Mouse (Mus musculus) midbrain, embryonic 11.5 days (tissue): ENCODE results near the gene Crocc2. TPM values are rescaled to one million over a fixed set of nuclear protein-coding genes. Genes with fewer than 3 reads are reported as not detected.
"Not testable (repeated sequence)": the region's sequence is repeated elsewhere in the genome, so short reads cannot be mapped to it uniquely, and the experiment has no call there.

Experiments used
- ATAC-seq: fragments of 200-750 bp; cut with Nextera tagmentation; 2 replicates; pipeline ENCODE4 v1.8.0; 2017; ENCODE audit warnings: moderate TSS enrichment, moderate library complexity; ENCODE audit not compliant: low FRiP score
- DNase-seq: peaks from one replicate; pipeline ENCODE4 v3.0.0; 2015; ENCODE audit warnings: low spot score; ENCODE audit errors: missing footprints
- H3K27ac ChIP-seq: fragments of 300-500 bp; sonication (generic); 2 replicates; pipeline ENCODE4 v1.5.1; 2014; ENCODE audit warnings: low read depth, low read length
- H3K27me3 ChIP-seq: fragments of 300-500 bp; sonication (generic); 2 replicates; pipeline ENCODE4 v1.6.1; 2014; ENCODE audit warnings: mild to moderate bottlenecking, low read length, moderate library complexity, mixed read lengths; ENCODE audit not compliant: control insufficient read depth, insufficient read depth
- H3K36me3 ChIP-seq: fragments of 300-500 bp; sonication (generic); 2 replicates; pipeline ENCODE4 v1.6.1; 2014; ENCODE audit warnings: mild to moderate bottlenecking, low read length, moderate library complexity, mixed read lengths; ENCODE audit not compliant: control insufficient read depth, insufficient read depth
- H3K4me1 ChIP-seq: fragments of 300-500 bp; sonication (generic); 2 replicates; pipeline ENCODE4 v1.6.1; 2014; ENCODE audit warnings: low read length; ENCODE audit not compliant: control insufficient read depth, insufficient read depth
- H3K4me2 ChIP-seq: fragments of 300-500 bp; sonication (generic); 2 replicates; pipeline ENCODE4 v1.6.1; 2014; ENCODE audit warnings: mild to moderate bottlenecking, moderate library complexity
- H3K4me3 ChIP-seq: fragments of 300-500 bp; sonication (generic); 2 replicates; pipeline ENCODE4 v1.5.1; 2014; ENCODE audit warnings: low read depth, low read length
- H3K9ac ChIP-seq: fragments of 300-500 bp; sonication (generic); 2 replicates; pipeline ENCODE4 v1.6.1; 2014; ENCODE audit warnings: low read length
- H3K9me3 ChIP-seq: fragments of 300-500 bp; sonication (generic); 2 replicates; pipeline ENCODE4 v1.6.1; 2016; ENCODE audit warnings: low read length; ENCODE audit not compliant: control insufficient read depth
- WGBS: fragments of 180-500 bp; shearing (Covaris S2); extraction: QIAGEN DNeasy Blood & Tissue Kit; methylation state at CpG from one replicate; pipeline ENCODE4 v1.1.7; 2014; 5-methylcytosine and 5-hydroxymethylcytosine counted together
- polyA plus RNA-seq: library from polyadenylated mRNA; unstranded; fragments of >200 nt; fragmentation: Nextera tagmentation; extraction: Ambion mirVana; gene quantifications from 2 replicates; pipeline ENCODE4 v1.2.1, GENCODE M21; 2014

Crocc2 gene
- polyA plus RNA-seq, 1 experiment from 2014 or later = 0.11 TPM

GRCm38 (mm10) chr1:93174399-93174798, 5.9 kb downstream of the Crocc2 start:
- DNase-seq (peak; percentile 99), ATAC-seq (peak; percentile 66)
- Histone ChIP-seq H3K27ac (no peak overlapping the region), H3K27me3 (no peaks in the 10 kb centered on the region), H3K36me3 (no peaks in the 10 kb centered on the region), H3K4me3 (no peak overlapping the region), H3K4me2 (no peak overlapping the region), H3K4me1 (peaks cover 12% of the 10 kb centered on the region), H3K9me3 (no peaks in the 10 kb centered on the region), H3K9ac (no peak overlapping the region)
- under 1% methylated on average over 4 of the region's 4 CpGs for WGBS

- no peaks in the 10 kb centered on the region for H3K27me3 ChIP-seq
- no peak overlapping the region for H3K27ac ChIP-seq
- H3K9ac ChIP-seq = no peak overlapping the region
- DNase-seq (peak; percentile 87), ATAC-seq (peak; percentile 16; the same call in 1 of the 2 replicates)
- 23% methylated on average over 6 of the region's 6 CpGs for WGBS
- H3K9me3 ChIP-seq = no peaks in the 10 kb centered on the region
- H3K4me3 ChIP-seq = no peak overlapping the region
- H3K36me3 ChIP-seq = no peaks in the 10 kb centered on the region
- H3K4me2 ChIP-seq = peak overlapping the region; percentile 88
- peaks cover 12% of the 10 kb centered on the region for H3K4me1 ChIP-seq
Observed at GRCm38 (mm10) chr1:93175849-93176248, 7.3 kb downstream of the Crocc2 start.

- 2% methylated on average over 43 of the region's 44 CpGs for WGBS
- peaks cover 12% of the 10 kb centered on the region for H3K4me1 ChIP-seq
- H3K27ac ChIP-seq = no peak overlapping the region
- ATAC-seq = peak; percentile 82
- H3K9ac ChIP-seq = peak overlapping the region; percentile 79
- no peaks in the 10 kb centered on the region for H3K9me3 ChIP-seq
- peak; percentile 95 for DNase-seq
- no peaks in the 10 kb centered on the region for H3K27me3 ChIP-seq
- H3K4me3 ChIP-seq = peak overlapping the region; percentile 41
- no peaks in the 10 kb centered on the region for H3K36me3 ChIP-seq
- peak overlapping the region; percentile 88 for H3K4me2 ChIP-seq
Observed at GRCm38 (mm10) chr1:93176525-93177332, 8.2 kb downstream of the Crocc2 start.

GRCm38 (mm10) chr1:93182281-93182680, 13.8 kb downstream of the Crocc2 start:
- 91% methylated on average over 7 of the region's 7 CpGs for WGBS
- Histone ChIP-seq H3K4me1 (no peaks in the 10 kb centered on the region), H3K4me3 (no peak overlapping the region), H3K36me3 (no peaks in the 10 kb centered on the region), H3K9ac (no peak overlapping the region), H3K9me3 (no peaks in the 10 kb centered on the region), H3K27ac (no peak overlapping the region), H3K27me3 (no peaks in the 10 kb centered on the region), H3K4me2 (no peak overlapping the region)
- DNase-seq (no peak), ATAC-seq (no peak)

- H3K27me3 ChIP-seq = no peaks in the 10 kb centered on the region
- no peak for ATAC-seq
- no peak for DNase-seq
- H3K27ac ChIP-seq = no peak overlapping the region
- H3K4me1 ChIP-seq = no peaks in the 10 kb centered on the region
- no peak overlapping the region for H3K4me3 ChIP-seq
- H3K9ac ChIP-seq = no peak overlapping the region
- no peaks in the 10 kb centered on the region for H3K36me3 ChIP-seq
- no peak overlapping the region for H3K4me2 ChIP-seq
- WGBS = 78% methylated on average over 14 of the region's 14 CpGs
- H3K9me3 ChIP-seq = no peaks in the 10 kb centered on the region
Observed at GRCm38 (mm10) chr1:93184071-93184828, 15.7 kb downstream of the Crocc2 start.

GRCm38 (mm10) chr1:93190726-93191305, 22.3 kb downstream of the Crocc2 start:
- H3K27ac ChIP-seq = no peak overlapping the region
- no peaks in the 10 kb centered on the region for H3K27me3 ChIP-seq
- ATAC-seq (0 out of 2 replicates have a peak, but pooled peaks have one; percentile 33), DNase-seq (no peak)
- no peaks in the 10 kb centered on the region for H3K4me1 ChIP-seq
- H3K9ac ChIP-seq = no peak overlapping the region
- no peaks in the 10 kb centered on the region for H3K36me3 ChIP-seq
- no peaks in the 10 kb centered on the region for H3K9me3 ChIP-seq
- H3K4me2 ChIP-seq = 0 out of 2 replicates have a peak overlapping the region, but pooled peaks have one; percentile 13
- no peak overlapping the region for H3K4me3 ChIP-seq
- 4% methylated on average over 13 of the region's 17 CpGs for WGBS

GRCm38 (mm10) chr1:93194961-93195360, 26.4 kb downstream of the Crocc2 start:
- Histone ChIP-seq H3K27me3 (no peaks in the 10 kb centered on the region), H3K4me3 (no peak overlapping the region), H3K4me2 (no peak overlapping the region), H3K9ac (no peak overlapping the region), H3K9me3 (no peaks in the 10 kb centered on the region), H3K36me3 (no peaks in the 10 kb centered on the region), H3K27ac (no peak overlapping the region), H3K4me1 (no peaks in the 10 kb centered on the region)
- DNase-seq = no peak
- ATAC-seq = no peak
- WGBS = 91% methylated on average over 3 of the region's 3 CpGs

GRCm38 (mm10) chr1:93197454-93197853, 28.9 kb downstream of the Crocc2 start:
- not testable (repeated sequence) for H3K4me3 ChIP-seq, H3K9ac ChIP-seq, DNase-seq, H3K4me2 ChIP-seq, H3K27me3 ChIP-seq, H3K27ac ChIP-seq, H3K4me1 ChIP-seq, ATAC-seq, H3K36me3 ChIP-seq, H3K9me3 ChIP-seq
- WGBS = 93% methylated on average over 2 of the region's 2 CpGs

GRCm38 (mm10) chr1:93197916-93198315, 29.4 kb downstream of the Crocc2 start:
- 80% methylated on average over 3 of the region's 3 CpGs for WGBS
- no peak overlapping the region for H3K9ac ChIP-seq
- ATAC-seq = no peak
- H3K27ac ChIP-seq = no peak overlapping the region
- no peaks in the 10 kb centered on the region for H3K4me1 ChIP-seq
- no peaks in the 10 kb centered on the region for H3K27me3 ChIP-seq
- H3K4me3 ChIP-seq = no peak overlapping the region
- DNase-seq = no peak
- H3K36me3 ChIP-seq = no peaks in the 10 kb centered on the region
- H3K9me3 ChIP-seq = no peaks in the 10 kb centered on the region
- H3K4me2 ChIP-seq = no peak overlapping the region
